Mouse (Mus musculus): ENCODE results near the gene Timm9. TPM values are rescaled to one million over a fixed set of nuclear protein-coding genes. Genes with fewer than 3 reads are reported as not detected.

Gene Timm9
- polyA plus RNA-seq, 1 experiment from 2014 or later = 101 TPM

GRCm38 (mm10) chr12:71148801-71149200 is 12.3 kb upstream of the Timm9 start:
- Histone ChIP-seq H3K4me2 (ENCODE audit: low read depth, low read length) (no peak overlapping the region), H3K9me3 (ENCODE audit: control insufficient read depth, low read length) (no peaks in the 10 kb centered on the region)
- WGBS = 98% methylated on average over 9 of the region's 9 CpGs

GRCm38 (mm10) chr12:71147641-71148040 is 11.2 kb upstream of the Timm9 start:
- ATAC-seq = no peak
- Histone ChIP-seq H3K9me3 (ENCODE audit: control insufficient read depth, low read length) (no peaks in the 10 kb centered on the region), H3K4me1 (ENCODE audit: control insufficient read depth, insufficient read depth, low read length) (no peaks in the 10 kb centered on the region), H3K27me3 (replicated peaks; ENCODE audit: control insufficient read depth, insufficient read depth, low read length) (no peaks in the 10 kb centered on the region), H3K36me3 (ENCODE audit: control insufficient read depth, insufficient read depth, low read length) (peaks cover 11% of the 10 kb centered on the region; the same call in 1 of the 2 replicates), H3K27ac (ENCODE audit: low read length) (no peak overlapping the region), H3K4me3 (ENCODE audit: low read length) (no peak overlapping the region), H3K9ac (ENCODE audit: low read depth, low read length) (no peak overlapping the region), H3K4me2 (ENCODE audit: low read depth, low read length) (no peak overlapping the region)
- 80% methylated on average over 3 of the region's 3 CpGs for WGBS

More at GRCm38 (mm10) chr12:71148801-71149200, 12.3 kb upstream of the Timm9 start:
- Histone ChIP-seq H3K4me1 (ENCODE audit: control insufficient read depth, insufficient read depth, low read length) (no peaks in the 10 kb centered on the region), H3K27ac (ENCODE audit: low read length) (no peak overlapping the region), H3K4me3 (ENCODE audit: low read length) (no peak overlapping the region), H3K36me3 (ENCODE audit: control insufficient read depth, insufficient read depth, low read length) (peaks cover 11% of the 10 kb centered on the region; the same call in 1 of the 2 replicates), H3K27me3 (replicated peaks; ENCODE audit: control insufficient read depth, insufficient read depth, low read length) (no peaks in the 10 kb centered on the region), H3K9ac (ENCODE audit: low read depth, low read length) (no peak overlapping the region)
- ATAC-seq = no peak

- Histone ChIP-seq H3K27ac (ENCODE audit: low read length) (no peak overlapping the region), H3K4me3 (ENCODE audit: low read length) (no peak overlapping the region), H3K4me2 (ENCODE audit: low read depth, low read length) (no peak overlapping the region), H3K9me3 (ENCODE audit: control insufficient read depth, low read length) (no peaks in the 10 kb centered on the region), H3K9ac (ENCODE audit: low read depth, low read length) (no peak overlapping the region), H3K27me3 (replicated peaks; ENCODE audit: control insufficient read depth, insufficient read depth, low read length) (no peaks in the 10 kb centered on the region), H3K4me1 (ENCODE audit: control insufficient read depth, insufficient read depth, low read length) (peaks cover 2% of the 10 kb centered on the region; the same call in 1 of the 2 replicates), H3K36me3 (ENCODE audit: control insufficient read depth, insufficient read depth, low read length) (peaks cover 3% of the 10 kb centered on the region)
- no peak for ATAC-seq
These were observed 4.7 kb upstream of the Timm9 start for GRCm38 (mm10) chr12:71141189-71141588.

GRCm38 (mm10) chr12:71139258-71139828 is 2.9 kb upstream of the Timm9 start:
- WGBS = 77% methylated on average over 5 of the region's 5 CpGs

GRCm38 (mm10) chr12:71137686-71138085 is 1.2 kb upstream of the Timm9 start:
- peaks cover 9% of the 10 kb centered on the region for H3K4me1 ChIP-seq (ENCODE audit: control insufficient read depth, insufficient read depth, low read length)
- H3K36me3 ChIP-seq (ENCODE audit: control insufficient read depth, insufficient read depth, low read length) = peaks cover 3% of the 10 kb centered on the region
- no peaks in the 10 kb centered on the region for H3K27me3 ChIP-seq (replicated peaks; ENCODE audit: control insufficient read depth, insufficient read depth, low read length)
- 1% methylated on average over 11 of the region's 11 CpGs for WGBS
- no peak for ATAC-seq
- H3K4me2 ChIP-seq (ENCODE audit: low read depth, low read length) = peak overlapping the region; percentile 94
- H3K27ac ChIP-seq (ENCODE audit: low read length) = no peak overlapping the region
- H3K4me3 ChIP-seq (ENCODE audit: low read length) = peak overlapping the region; percentile 99
- H3K9ac ChIP-seq (ENCODE audit: low read depth, low read length) = peak overlapping the region; percentile 70
- H3K9me3 ChIP-seq (ENCODE audit: control insufficient read depth, low read length) = no peaks in the 10 kb centered on the region

More at GRCm38 (mm10) chr12:71139258-71139828, 2.9 kb upstream of the Timm9 start:
- peaks cover 9% of the 10 kb centered on the region for H3K4me1 ChIP-seq (ENCODE audit: control insufficient read depth, insufficient read depth, low read length)
- ATAC-seq = no peak
- no peaks in the 10 kb centered on the region for H3K27me3 ChIP-seq (replicated peaks; ENCODE audit: control insufficient read depth, insufficient read depth, low read length)
- H3K4me3 ChIP-seq (ENCODE audit: low read length) = no peak overlapping the region
- no peak overlapping the region for H3K4me2 ChIP-seq (ENCODE audit: low read depth, low read length)
- no peak overlapping the region for H3K9ac ChIP-seq (ENCODE audit: low read depth, low read length)
- H3K36me3 ChIP-seq (ENCODE audit: control insufficient read depth, insufficient read depth, low read length) = peaks cover 3% of the 10 kb centered on the region
- H3K27ac ChIP-seq (ENCODE audit: low read length) = no peak overlapping the region
- no peaks in the 10 kb centered on the region for H3K9me3 ChIP-seq (ENCODE audit: control insufficient read depth, low read length)

GRCm38 (mm10) chr12:71136974-71137491 is 549 bp upstream of the Timm9 start:
- ATAC-seq = peak; percentile 77
- under 1% methylated on average over 30 of the region's 30 CpGs for WGBS
- peak overlapping the region; percentile 97 for H3K9ac ChIP-seq (ENCODE audit: low read depth, low read length)
- peak overlapping the region; percentile 99 for H3K4me3 ChIP-seq (ENCODE audit: low read length)
- peaks cover 9% of the 10 kb centered on the region for H3K4me1 ChIP-seq (ENCODE audit: control insufficient read depth, insufficient read depth, low read length)
- H3K27ac ChIP-seq (ENCODE audit: low read length) = peak overlapping the region; percentile 73
- no peaks in the 10 kb centered on the region for H3K27me3 ChIP-seq (replicated peaks; ENCODE audit: control insufficient read depth, insufficient read depth, low read length)
- no peaks in the 10 kb centered on the region for H3K9me3 ChIP-seq (ENCODE audit: control insufficient read depth, low read length)
- peaks cover 3% of the 10 kb centered on the region; the same call in 1 of the 2 replicates for H3K36me3 ChIP-seq (ENCODE audit: control insufficient read depth, insufficient read depth, low read length)
- H3K4me2 ChIP-seq (ENCODE audit: low read depth, low read length) = peak overlapping the region; percentile 94

- Histone ChIP-seq H3K4me1 (ENCODE audit: control insufficient read depth, insufficient read depth, low read length) (peaks cover 9% of the 10 kb centered on the region), H3K36me3 (ENCODE audit: control insufficient read depth, insufficient read depth, low read length) (peaks cover 7% of the 10 kb centered on the region), H3K4me2 (ENCODE audit: low read depth, low read length) (peak overlapping the region; percentile 73), H3K9me3 (ENCODE audit: control insufficient read depth, low read length) (no peaks in the 10 kb centered on the region), H3K4me3 (ENCODE audit: low read length) (peak overlapping the region; percentile 99), H3K9ac (ENCODE audit: low read depth, low read length) (no peak overlapping the region), H3K27ac (ENCODE audit: low read length) (no peak overlapping the region), H3K27me3 (replicated peaks; ENCODE audit: control insufficient read depth, insufficient read depth, low read length) (no peaks in the 10 kb centered on the region)
- WGBS = 27% methylated on average over 5 of the region's 5 CpGs
- ATAC-seq = 0 out of 2 replicates have a peak, but pooled peaks have one; percentile 16
These were observed 903 bp downstream of the Timm9 start for GRCm38 (mm10) chr12:71135581-71135980.

- ATAC-seq = no peak
- H3K27ac ChIP-seq (ENCODE audit: low read length) = no peak overlapping the region
- H3K9me3 ChIP-seq (ENCODE audit: control insufficient read depth, low read length) = no peaks in the 10 kb centered on the region
- no peak overlapping the region for H3K4me3 ChIP-seq (ENCODE audit: low read length)
- no peaks in the 10 kb centered on the region for H3K4me1 ChIP-seq (ENCODE audit: control insufficient read depth, insufficient read depth, low read length)
- 88% methylated on average over 9 of the region's 9 CpGs for WGBS
- H3K4me2 ChIP-seq (ENCODE audit: low read depth, low read length) = no peak overlapping the region
- H3K36me3 ChIP-seq (ENCODE audit: control insufficient read depth, insufficient read depth, low read length) = 0 out of 2 replicates have a peak, but pooled peaks cover 5% of the 10 kb centered on the region
- no peaks in the 10 kb centered on the region for H3K27me3 ChIP-seq (replicated peaks; ENCODE audit: control insufficient read depth, insufficient read depth, low read length)
- no peak overlapping the region for H3K9ac ChIP-seq (ENCODE audit: low read depth, low read length)
These were observed 13.2 kb downstream of the Timm9 start for GRCm38 (mm10) chr12:71123286-71123685.

GRCm38 (mm10) chr12:71122731-71123130 is 13.8 kb downstream of the Timm9 start:
- H3K36me3 ChIP-seq (ENCODE audit: control insufficient read depth, insufficient read depth, low read length) = 0 out of 2 replicates have a peak, but pooled peaks cover 5% of the 10 kb centered on the region
- H3K4me1 ChIP-seq (ENCODE audit: control insufficient read depth, insufficient read depth, low read length) = no peaks in the 10 kb centered on the region
- H3K9me3 ChIP-seq (ENCODE audit: control insufficient read depth, low read length) = no peaks in the 10 kb centered on the region
- H3K27ac ChIP-seq (ENCODE audit: low read length) = no peak overlapping the region
- H3K4me3 ChIP-seq (ENCODE audit: low read length) = no peak overlapping the region
- 89% methylated on average over 10 of the region's 10 CpGs for WGBS
- no peaks in the 10 kb centered on the region for H3K27me3 ChIP-seq (replicated peaks; ENCODE audit: control insufficient read depth, insufficient read depth, low read length)
- ATAC-seq = no peak
- H3K9ac ChIP-seq (ENCODE audit: low read depth, low read length) = no peak overlapping the region
- no peak overlapping the region for H3K4me2 ChIP-seq (ENCODE audit: low read depth, low read length)

Data from intestine, embryonic 16.5 days (tissue).